Mouse (Mus musculus) heart, adult 2 months (tissue): ENCODE data around the gene Tlx2.

Experiments
- CTCF ChIP-seq: fragments of 200-600 bp; IDR thresholded peaks from 2 replicates; pipeline ENCODE4 v1.8.1; 2022; ENCODE audit warnings: antibody characterized with exemption, mild to moderate bottlenecking, moderate library complexity
- EP300 ChIP-seq: fragments of 200-500 bp; IDR thresholded peaks from 2 replicates; pipeline ENCODE4 v1.6.1; 2011; ENCODE audit warnings: low read depth, low read length, control low read depth; ENCODE audit not compliant: insufficient read depth
- POLR2A ChIP-seq: fragments of 200-500 bp; IDR thresholded peaks from 2 replicates; pipeline ENCODE4 v1.6.1; 2011; ENCODE audit warnings: mild to moderate bottlenecking, low read depth, low read length, control low read depth; ENCODE audit not compliant: insufficient read depth

- TF ChIP-seq POLR2A (no peak), EP300 (no peak), CTCF (no peak)
Observed at GRCm38 (mm10) chr6:83023786-83024185, 46.3 kb downstream of the Tlx2 start.
